Mouse (Mus musculus) retina, embryonic 14.5 days (tissue): ENCODE results near the gene Arhgef6.

Experiments used
- DNase-seq: peaks from one replicate; pipeline ENCODE4 v3.0.0-alpha.2; 2015; ENCODE audit warnings: low spot score

Gene Arhgef6

GRCm38 (mm10) chrX:57338371-57339211 lies at the start of gene Arhgef6:
TSS of gene Arhgef6 (minus strand) at chrX:57338729.
- no peak for DNase-seq

- no peak for DNase-seq
These were observed 42.4 kb upstream of the Arhgef6 start for GRCm38 (mm10) chrX:57380915-57381314.

GRCm38 (mm10) chrX:57378579-57378978 lies 40.0 kb upstream of the Arhgef6 start:
- no peak for DNase-seq

GRCm38 (mm10) chrX:57377096-57377495 lies 38.6 kb upstream of the Arhgef6 start:
- no peak for DNase-seq

DNA sequence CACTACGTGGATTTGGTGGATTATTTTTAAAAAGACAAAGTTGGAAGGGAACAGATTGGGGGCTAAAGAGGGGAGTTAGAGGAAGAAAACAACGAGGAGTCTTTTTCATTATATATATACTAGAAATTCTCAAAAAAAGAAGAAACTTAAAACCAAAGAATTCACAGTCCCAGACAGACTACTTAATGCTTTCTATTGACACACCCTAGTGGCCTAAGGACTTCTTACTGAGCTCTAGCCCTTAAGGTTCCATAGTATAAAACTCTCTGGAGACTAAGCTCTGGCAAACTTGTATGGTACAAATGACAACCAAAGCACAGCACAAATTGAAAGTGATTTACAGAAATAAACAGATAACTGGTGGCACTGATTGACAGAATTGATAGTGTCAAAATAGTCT lies 35.5 kb upstream of the Arhgef6 start:
- DNase-seq, result no peak

DNA sequence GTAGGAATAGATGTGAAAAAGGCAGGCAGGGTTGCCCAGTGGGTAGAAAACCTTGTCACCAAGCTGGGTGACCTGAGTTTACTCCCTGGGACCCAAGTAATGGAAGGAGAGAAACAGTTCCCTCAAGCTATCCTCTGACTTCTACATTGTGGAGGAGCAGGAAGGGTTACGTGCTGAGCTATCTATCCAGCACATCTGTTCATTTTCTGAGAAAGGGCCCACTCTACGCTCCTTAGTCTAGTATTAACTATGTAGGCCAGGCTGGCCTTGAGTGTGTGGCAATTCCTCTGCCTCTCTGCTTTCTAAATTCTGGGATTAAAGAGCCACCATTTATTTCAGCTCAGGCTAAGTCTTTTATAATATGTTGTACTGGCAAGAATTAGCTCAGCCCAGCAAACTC lies 35.0 kb upstream of the Arhgef6 start:
- no peak for DNase-seq

DNA sequence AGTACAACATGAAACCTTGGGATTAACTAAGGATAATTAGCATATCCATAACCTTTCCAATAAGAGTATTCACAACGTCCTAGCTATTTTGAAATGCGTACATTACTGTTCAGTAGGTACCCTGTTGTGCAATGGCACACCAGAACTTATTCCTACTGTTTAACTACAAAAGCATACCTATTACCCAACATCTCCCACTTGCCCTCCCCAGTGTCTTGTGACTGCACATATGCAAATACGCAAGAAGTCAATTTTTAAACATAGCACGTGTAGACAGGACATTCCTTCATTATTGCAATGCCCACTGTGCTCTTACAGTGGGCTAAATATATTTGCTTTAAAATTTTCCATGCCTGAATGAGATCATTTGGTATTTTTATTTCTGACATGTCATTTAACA lies 34.4 kb upstream of the Arhgef6 start:
- no peak for DNase-seq

DNA sequence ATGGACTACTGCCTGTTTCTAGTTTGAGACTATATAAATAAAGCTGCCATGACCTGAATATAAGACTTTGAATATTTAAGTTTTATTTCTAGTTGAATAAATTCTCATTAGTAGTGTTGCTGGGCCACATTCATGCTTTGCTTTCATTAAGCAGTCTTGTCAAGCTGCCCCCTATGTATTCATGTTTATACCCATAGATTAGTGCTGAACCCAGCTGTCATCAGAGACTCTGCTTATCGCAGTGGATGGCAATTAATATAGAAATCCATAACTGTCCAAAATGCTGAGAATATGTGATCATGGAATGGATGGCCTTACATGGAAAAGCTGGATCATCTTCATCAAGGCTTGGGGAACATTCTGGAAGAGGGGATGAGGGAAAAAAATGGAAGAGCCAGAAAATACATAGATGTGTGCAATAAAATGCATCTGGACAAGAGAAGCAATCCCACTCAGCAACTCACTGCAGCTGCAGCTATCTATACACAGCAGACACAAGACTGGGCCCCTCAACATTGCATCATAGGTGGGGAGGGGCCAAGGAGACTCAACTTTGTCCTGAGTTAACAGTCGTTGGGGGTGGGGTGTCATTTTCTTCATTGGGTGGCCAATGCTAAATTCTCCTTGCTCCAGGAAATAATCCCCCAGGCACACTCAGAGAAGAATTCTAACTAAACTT lies 26.5 kb upstream of the Arhgef6 start:
- DNase-seq, result no peak

GRCm38 (mm10) chrX:57359316-57359715 lies 20.8 kb upstream of the Arhgef6 start:
- no peak for DNase-seq

GRCm38 (mm10) chrX:57339220-57339619 lies 691 bp upstream of the Arhgef6 start:
- DNase-seq, result no peak

DNA sequence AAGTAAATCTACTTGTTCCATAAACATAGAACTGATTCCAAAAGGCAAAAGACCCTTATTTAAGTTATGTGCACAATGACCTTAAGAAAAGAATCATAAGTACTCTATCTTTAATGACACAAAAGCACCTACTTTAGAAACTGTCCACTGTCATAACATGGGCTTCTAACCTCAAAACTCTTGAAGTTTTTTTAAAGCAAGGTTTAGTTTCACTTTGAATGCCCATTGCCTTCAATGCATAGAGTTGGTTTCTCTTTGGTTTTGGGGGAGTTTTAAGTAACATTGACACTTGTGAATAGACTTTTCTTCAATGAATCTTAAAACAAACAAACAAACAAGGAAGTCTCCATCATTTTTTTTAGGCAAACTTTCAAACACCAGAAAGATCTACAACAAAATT lies 947 bp downstream of the Arhgef6 start:
- DNase-seq, result no peak

DNA sequence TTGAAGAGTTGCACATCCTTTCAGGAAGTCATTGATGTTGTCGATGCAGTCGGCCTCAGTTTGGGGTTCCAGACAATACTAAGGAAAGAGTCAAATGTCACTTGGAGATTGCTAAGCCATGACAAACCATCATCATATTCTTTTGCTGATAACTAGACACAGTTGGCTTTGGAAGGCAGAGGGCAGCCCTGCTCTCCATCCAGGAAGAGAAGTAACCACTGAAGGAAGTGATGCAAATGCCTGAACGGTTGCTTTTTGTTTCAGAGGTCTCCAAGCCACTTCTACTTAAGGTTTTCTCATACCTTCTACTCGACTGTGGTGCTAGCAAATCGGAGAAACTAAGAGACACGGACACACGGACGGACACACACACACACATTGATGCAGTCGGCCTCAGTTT lies 1.6 kb downstream of the Arhgef6 start:
- DNase-seq, result no peak

GRCm38 (mm10) chrX:57335313-57335712 lies 3.2 kb downstream of the Arhgef6 start:
- no peak for DNase-seq

DNA sequence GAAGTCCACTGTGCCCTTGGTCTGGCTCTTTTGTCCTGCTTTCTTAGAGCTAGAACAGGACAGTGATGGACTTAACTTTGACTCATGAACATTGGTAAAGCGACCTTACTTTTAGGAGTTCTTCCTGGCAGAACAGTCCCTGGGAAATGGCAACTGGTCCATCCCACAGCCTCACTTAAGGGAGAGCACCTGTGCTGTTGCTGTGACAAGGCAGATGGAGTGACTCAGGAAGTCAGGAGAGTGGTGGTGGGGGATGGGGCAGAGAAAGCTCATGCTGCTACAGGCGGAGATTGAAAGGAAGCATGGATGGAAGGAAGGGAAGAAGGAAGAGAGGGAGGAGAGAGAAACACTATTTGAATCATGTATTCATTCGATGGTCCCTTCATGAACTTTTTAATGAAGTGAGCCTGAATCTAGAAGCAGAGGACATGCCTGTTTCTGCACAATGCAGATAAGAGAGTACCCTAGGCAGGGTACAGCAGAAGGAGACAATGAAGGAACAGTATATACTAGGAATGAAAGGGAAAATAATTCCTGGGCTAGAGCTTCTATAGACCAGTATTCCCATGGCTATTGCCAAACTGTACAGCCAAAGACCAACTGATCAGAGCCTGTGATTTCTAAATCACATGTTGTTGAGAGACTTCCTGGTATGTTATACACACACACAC lies 10.7 kb downstream of the Arhgef6 start:
- no peak for DNase-seq

DNA sequence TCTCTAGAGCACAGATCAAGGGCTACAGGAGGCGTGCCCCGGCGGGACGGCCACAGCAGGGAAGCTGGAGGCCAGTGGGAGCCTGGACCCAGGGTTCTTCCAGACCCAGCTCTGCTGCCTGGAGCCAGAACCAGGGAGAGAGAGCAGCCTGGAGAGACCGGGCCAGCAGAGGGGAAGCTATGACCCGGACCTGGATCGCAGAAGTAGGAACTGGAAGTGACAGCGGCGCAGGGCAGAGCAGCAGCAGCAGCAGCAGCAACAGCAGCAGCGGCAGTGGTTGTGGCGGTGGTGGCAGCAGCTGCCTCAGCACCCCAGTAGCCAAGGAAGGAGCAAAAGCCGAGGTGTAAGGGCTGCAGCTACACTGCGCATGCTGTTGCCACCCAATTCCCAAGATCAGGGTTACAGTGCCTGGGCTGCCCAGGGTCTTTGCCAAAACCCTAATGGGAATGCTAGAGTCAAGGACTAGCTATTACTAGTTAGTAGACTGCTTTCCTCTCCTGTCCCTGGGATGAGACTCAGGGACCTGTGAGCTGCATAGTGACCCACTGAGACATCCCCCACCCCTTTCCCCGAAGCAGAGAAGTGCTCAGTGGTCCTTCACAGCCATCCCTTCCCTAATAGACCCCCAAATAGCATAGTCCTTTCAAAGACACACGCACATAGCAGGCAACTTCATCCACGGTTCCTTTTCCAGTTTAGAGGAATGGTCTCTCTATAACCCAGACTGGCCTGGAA lies 11.9 kb downstream of the Arhgef6 start:
- DNase-seq, result peak; percentile 35

- DNase-seq, result peak; percentile 44
These were observed 12.6 kb downstream of the Arhgef6 start for GRCm38 (mm10) chrX:57325861-57326461.

DNA sequence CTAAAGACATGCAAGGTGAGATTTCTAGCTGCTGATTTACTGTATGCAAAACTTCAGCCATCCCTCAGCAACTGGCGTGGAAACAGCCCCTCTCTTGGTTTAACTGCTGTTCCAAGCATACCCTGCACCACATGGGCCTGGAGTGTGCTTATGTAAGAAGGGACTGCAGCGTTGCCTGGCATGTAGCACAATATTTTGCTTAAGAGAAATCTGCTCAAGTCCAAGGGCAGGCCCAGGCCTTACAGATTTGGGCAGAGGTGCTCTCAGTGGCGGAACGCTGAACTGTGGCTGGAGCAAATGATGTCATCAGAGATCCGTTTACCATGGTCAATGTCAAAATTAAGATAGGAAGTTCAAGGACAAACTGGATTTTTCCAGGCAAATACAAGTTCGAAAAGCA lies 13.6 kb downstream of the Arhgef6 start:
- no peak for DNase-seq

DNA sequence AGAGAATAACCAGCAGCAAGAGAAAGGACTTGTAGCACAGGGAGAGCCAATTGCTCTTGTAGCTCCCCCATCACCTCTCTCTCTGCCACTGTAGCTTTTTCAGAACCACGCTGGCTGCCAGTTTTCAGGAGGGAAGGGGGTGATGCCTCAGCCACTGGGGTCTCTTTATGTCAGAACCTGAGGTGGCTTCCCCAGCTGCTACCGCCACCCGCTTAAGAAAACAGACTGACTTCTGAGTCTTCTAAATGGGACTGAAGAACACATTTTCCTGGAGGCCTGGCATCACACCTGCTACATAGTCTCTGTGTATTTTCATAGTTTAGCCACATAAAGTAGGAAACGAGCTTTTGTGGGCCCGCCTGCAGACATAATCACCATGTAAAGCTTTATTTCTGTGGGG lies 26.5 kb downstream of the Arhgef6 start:
- DNase-seq, result no peak

GRCm38 (mm10) chrX:57309993-57310392 lies 28.5 kb downstream of the Arhgef6 start:
- no peak for DNase-seq

GRCm38 (mm10) chrX:57306747-57307146 lies 31.8 kb downstream of the Arhgef6 start:
- DNase-seq, result no peak

- DNase-seq, result no peak
These were observed 33.7 kb downstream of the Arhgef6 start for GRCm38 (mm10) chrX:57304784-57305287.
